Mouse (Mus musculus): ENCODE measurements at regions not wholly inside any gene's neighbourhood (a gene's known extent, or its start where the extent isn't known, plus 50 kb on each side); places are given as distances from the start of the nearest gene placed in this dataset.
A peak's percentile ranks its signal among the peaks of the same experiment; 100 is the strongest.
"Not testable (repeated sequence)": the region's sequence is repeated elsewhere in the genome, so short reads cannot be mapped to it uniquely, and the experiment has no call there.

GRCm38 (mm10) chr10:33027055-33027454 is 53.3 kb upstream of the Trdn start:
- no peak overlapping the region for H3K9ac ChIP-seq (replicated peaks; ENCODE audit: low read depth, low read length)
- no peaks in the 10 kb centered on the region for H3K27me3 ChIP-seq (replicated peaks; ENCODE audit: control insufficient read depth, insufficient read depth, low read length)
- 89% methylated on average over 5 of the region's 5 CpGs for WGBS
- H3K4me2 ChIP-seq (ENCODE audit: low read length), result no peak overlapping the region
- no peaks in the 10 kb centered on the region for H3K36me3 ChIP-seq (ENCODE audit: control insufficient read depth, insufficient read depth)
- H3K9me3 ChIP-seq (ENCODE audit: control insufficient read depth, low read length), result no peaks in the 10 kb centered on the region
- H3K4me1 ChIP-seq (replicated peaks; ENCODE audit: control insufficient read depth, insufficient read depth, low read length), result no peaks in the 10 kb centered on the region
- H3K4me3 ChIP-seq (replicated peaks; ENCODE audit: low read length), result no peak overlapping the region
- ATAC-seq, result no peak
- H3K27ac ChIP-seq (ENCODE audit: low read length), result no peak overlapping the region

- Histone ChIP-seq H3K4me2 (ENCODE audit: low read length) (no peak overlapping the region), H3K4me1 (replicated peaks; ENCODE audit: control insufficient read depth, insufficient read depth, low read length) (no peaks in the 10 kb centered on the region), H3K27ac (ENCODE audit: low read length) (no peak overlapping the region), H3K4me3 (replicated peaks; ENCODE audit: low read length) (no peak overlapping the region), H3K27me3 (replicated peaks; ENCODE audit: control insufficient read depth, insufficient read depth, low read length) (no peaks in the 10 kb centered on the region), H3K36me3 (ENCODE audit: control insufficient read depth, insufficient read depth) (no peaks in the 10 kb centered on the region), H3K9ac (replicated peaks; ENCODE audit: low read depth, low read length) (no peak overlapping the region), H3K9me3 (ENCODE audit: control insufficient read depth, low read length) (no peaks in the 10 kb centered on the region)
- ATAC-seq, result no peak
- WGBS, result 92% methylated on average over 2 of the region's 2 CpGs
Measured at GRCm38 (mm10) chr10:33022254-33022653, 58.1 kb upstream of the Trdn start.

- no peak overlapping the region for H3K9ac ChIP-seq (replicated peaks; ENCODE audit: low read depth, low read length)
- no peak for ATAC-seq
- H3K4me1 ChIP-seq (replicated peaks; ENCODE audit: control insufficient read depth, insufficient read depth, low read length), result no peaks in the 10 kb centered on the region
- no peak overlapping the region for H3K4me3 ChIP-seq (replicated peaks; ENCODE audit: low read length)
- H3K4me2 ChIP-seq (ENCODE audit: low read length), result no peak overlapping the region
- 89% methylated on average over 11 of the region's 11 CpGs for WGBS
- no peaks in the 10 kb centered on the region for H3K9me3 ChIP-seq (ENCODE audit: control insufficient read depth, low read length)
- H3K27ac ChIP-seq (ENCODE audit: low read length), result no peak overlapping the region
- no peaks in the 10 kb centered on the region for H3K27me3 ChIP-seq (replicated peaks; ENCODE audit: control insufficient read depth, insufficient read depth, low read length)
- no peaks in the 10 kb centered on the region for H3K36me3 ChIP-seq (ENCODE audit: control insufficient read depth, insufficient read depth)
Measured at GRCm38 (mm10) chr10:32984727-32985587, 94.7 kb upstream of the Nkain2 start.

- not testable (repeated sequence) for H3K4me2 ChIP-seq (ENCODE audit: low read length); H3K9me3 ChIP-seq (ENCODE audit: control insufficient read depth, low read length); H3K36me3 ChIP-seq (ENCODE audit: control insufficient read depth, insufficient read depth); H3K4me1 ChIP-seq (replicated peaks; ENCODE audit: control insufficient read depth, insufficient read depth, low read length); H3K4me3 ChIP-seq (replicated peaks; ENCODE audit: low read length); H3K27ac ChIP-seq (ENCODE audit: low read length); H3K9ac ChIP-seq (replicated peaks; ENCODE audit: low read depth, low read length); H3K27me3 ChIP-seq (replicated peaks; ENCODE audit: control insufficient read depth, insufficient read depth, low read length); ATAC-seq
- 85% methylated on average over 5 of the region's 5 CpGs for WGBS
Measured at GRCm38 (mm10) chr10:32958286-32959043, 68.2 kb upstream of the Nkain2 start.

- not testable (repeated sequence) for H3K4me2 ChIP-seq (ENCODE audit: low read length); H3K4me3 ChIP-seq (replicated peaks; ENCODE audit: low read length); ATAC-seq; H3K4me1 ChIP-seq (replicated peaks; ENCODE audit: control insufficient read depth, insufficient read depth, low read length); H3K27ac ChIP-seq (ENCODE audit: low read length); H3K36me3 ChIP-seq (ENCODE audit: control insufficient read depth, insufficient read depth); H3K9ac ChIP-seq (replicated peaks; ENCODE audit: low read depth, low read length); H3K27me3 ChIP-seq (replicated peaks; ENCODE audit: control insufficient read depth, insufficient read depth, low read length); H3K9me3 ChIP-seq (ENCODE audit: control insufficient read depth, low read length)
- 86% methylated on average over 1 of the region's 1 CpGs for WGBS
Measured at GRCm38 (mm10) chr10:32957476-32957875, 67.2 kb upstream of the Nkain2 start.

GRCm38 (mm10) chr10:32953771-32954170 is 63.5 kb upstream of the Nkain2 start:
- not testable (repeated sequence) for H3K27me3 ChIP-seq (replicated peaks; ENCODE audit: control insufficient read depth, insufficient read depth, low read length); H3K4me3 ChIP-seq (replicated peaks; ENCODE audit: low read length); H3K4me2 ChIP-seq (ENCODE audit: low read length); H3K27ac ChIP-seq (ENCODE audit: low read length); H3K36me3 ChIP-seq (ENCODE audit: control insufficient read depth, insufficient read depth); H3K9me3 ChIP-seq (ENCODE audit: control insufficient read depth, low read length); H3K9ac ChIP-seq (replicated peaks; ENCODE audit: low read depth, low read length); H3K4me1 ChIP-seq (replicated peaks; ENCODE audit: control insufficient read depth, insufficient read depth, low read length); ATAC-seq
- 62% methylated on average over 2 of the region's 2 CpGs for WGBS

- no peak overlapping the region for H3K4me3 ChIP-seq (replicated peaks; ENCODE audit: low read length)
- WGBS, result 73% methylated on average over 2 of the region's 2 CpGs
- no peaks in the 10 kb centered on the region for H3K4me1 ChIP-seq (replicated peaks; ENCODE audit: control insufficient read depth, insufficient read depth, low read length)
- no peaks in the 10 kb centered on the region for H3K9me3 ChIP-seq (ENCODE audit: control insufficient read depth, low read length)
- H3K9ac ChIP-seq (replicated peaks; ENCODE audit: low read depth, low read length), result no peak overlapping the region
- no peak overlapping the region for H3K4me2 ChIP-seq (ENCODE audit: low read length)
- ATAC-seq, result peak; percentile 62
- no peaks in the 10 kb centered on the region for H3K36me3 ChIP-seq (ENCODE audit: control insufficient read depth, insufficient read depth)
- H3K27ac ChIP-seq (ENCODE audit: low read length), result no peak overlapping the region
- no peaks in the 10 kb centered on the region for H3K27me3 ChIP-seq (replicated peaks; ENCODE audit: control insufficient read depth, insufficient read depth, low read length)
Measured at GRCm38 (mm10) chr10:32952494-32952893, 62.2 kb upstream of the Nkain2 start.

- Histone ChIP-seq H3K36me3 (ENCODE audit: control insufficient read depth, insufficient read depth) (no peaks in the 10 kb centered on the region), H3K27me3 (replicated peaks; ENCODE audit: control insufficient read depth, insufficient read depth, low read length) (no peaks in the 10 kb centered on the region), H3K27ac (ENCODE audit: low read length) (no peak overlapping the region), H3K4me1 (replicated peaks; ENCODE audit: control insufficient read depth, insufficient read depth, low read length) (no peaks in the 10 kb centered on the region), H3K9ac (replicated peaks; ENCODE audit: low read depth, low read length) (no peak overlapping the region), H3K4me2 (ENCODE audit: low read length) (no peak overlapping the region), H3K4me3 (replicated peaks; ENCODE audit: low read length) (no peak overlapping the region), H3K9me3 (ENCODE audit: control insufficient read depth, low read length) (no peaks in the 10 kb centered on the region)
- no peak for ATAC-seq
Measured at GRCm38 (mm10) chr10:32943026-32943425, 52.8 kb upstream of the Nkain2 start.
